Mouse (Mus musculus): ENCODE measurements around the gene Khdc4. TPM values are rescaled to one million over a fixed set of nuclear protein-coding genes. Genes with fewer than 3 reads are reported as not detected.

Khdc4 gene
- total and polyA plus RNA-seq, 3 experiments, result 47.4 to 71.0 TPM; not detected in 1

DNA sequence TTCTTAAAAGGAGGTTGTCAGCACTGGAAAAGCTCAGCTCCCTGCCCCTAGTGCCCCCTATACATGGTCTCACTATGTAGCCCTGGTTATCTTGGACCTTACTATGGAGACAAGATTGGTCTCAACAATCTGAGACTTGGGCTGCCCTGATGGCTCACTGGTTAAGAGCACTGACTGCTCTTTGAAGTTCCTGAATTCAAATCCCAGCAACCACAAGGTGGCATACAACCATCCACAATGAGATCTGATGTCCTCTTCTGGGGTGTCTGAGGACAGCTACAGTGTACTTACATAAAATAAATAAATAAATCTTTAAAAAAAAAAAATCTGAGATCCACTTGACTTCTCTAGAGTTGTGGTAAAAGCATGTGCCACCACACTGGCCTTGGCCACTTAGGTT, 9.9 kb downstream of the Khdc4 start:
- no peaks in the 10 kb centered on the region for H3K9me3 ChIP-seq (replicated peaks; ENCODE audit: insufficient read depth, low read length)
- no peak overlapping the region for H3K9ac ChIP-seq (ENCODE audit: control insufficient read depth, low read depth, low read length, poor library complexity, severe bottlenecking)
- H3K27ac ChIP-seq (ENCODE audit: control insufficient read depth, low read depth, low read length), result no peak overlapping the region
- H3K4me1 ChIP-seq (ENCODE audit: control insufficient read depth in 1 of 2, insufficient read depth in 2 of 2, low read length in 2 of 2), result no peaks in the 10 kb centered on the region
- no peak overlapping the region for H3K4me3 ChIP-seq (ENCODE audit: control insufficient read depth in 1 of 2, insufficient read depth in 1 of 2, low read depth in 2 of 2, low read length in 2 of 2)
- TF ChIP-seq CTCF (IDR thresholded peaks at IDR 0.05 in 2 of 3, conservative IDR thresholded peaks at IDR 0.05 in 1 of 3; ENCODE audit: control insufficient read depth in 1 of 3, insufficient read depth in 1 of 3, low read depth in 2 of 3, low read length in 3 of 3, poor library complexity in 1 of 3, severe bottlenecking in 1 of 3) (peak in 1 of 3 experiments; percentile 17; a peak in 1 of 6 replicates), SMC3 (IDR thresholded peaks at IDR 0.05; ENCODE audit: low read depth, low read length) (peak; percentile 18; the same call in 1 of the 2 replicates), ZC3H11A (IDR thresholded peaks at IDR 0.05; ENCODE audit: low read depth, low read length) (no peak), POLR2AphosphoS2 (IDR thresholded peaks at IDR 0.05; ENCODE audit: low read length) (no peak)
- H3K79me2 ChIP-seq (ENCODE audit: control insufficient read depth, insufficient read depth, low read length, poor library complexity), result peaks cover 1% of the 10 kb centered on the region; the same call in 1 of the 2 replicates
- no peak for DNase-seq (ENCODE audit: low read depth, low spot score)
- peaks cover 5 to 85% of the 10 kb centered on the region in 2 experiments for H3K36me3 ChIP-seq (ENCODE audit: control insufficient read depth in 1 of 2, insufficient read depth in 2 of 2, low read length in 2 of 2)
- no peaks in the 10 kb centered on the region for H3K27me3 ChIP-seq (ENCODE audit: control insufficient read depth in 1 of 2, insufficient read depth in 2 of 2, low read length in 2 of 2)

DNA sequence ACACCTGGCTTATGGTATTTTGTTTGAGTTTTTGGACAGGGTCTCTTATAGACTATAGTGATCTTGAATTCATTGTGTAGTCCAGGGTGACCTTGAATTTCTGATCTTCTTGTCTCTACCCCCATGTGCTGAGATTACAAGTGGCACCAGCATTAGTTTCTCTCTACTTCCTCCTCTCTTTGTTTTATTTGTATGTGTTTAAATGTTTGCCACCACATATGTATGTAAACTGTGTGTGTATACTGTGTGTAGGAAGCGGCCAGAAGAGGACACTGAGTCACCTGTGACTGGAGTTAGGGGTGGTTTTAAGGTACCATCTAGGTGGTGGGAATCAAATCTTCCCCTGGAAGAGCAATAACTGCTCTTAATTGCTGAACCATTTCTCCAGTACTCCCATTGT, 12.4 kb downstream of the Khdc4 start:
- H3K9ac ChIP-seq (ENCODE audit: control insufficient read depth, low read depth, low read length, poor library complexity, severe bottlenecking), result no peak overlapping the region
- TF ChIP-seq ETS1 (IDR thresholded peaks at IDR 0.05; ENCODE audit: low read depth, low read length) (no peak), CHD2 (IDR thresholded peaks at IDR 0.05; ENCODE audit: low read length) (no peak), MYC (IDR thresholded peaks at IDR 0.05; ENCODE audit: low read depth, low read length) (no peak), POLR2AphosphoS2 (IDR thresholded peaks at IDR 0.05; ENCODE audit: low read length) (no peak)
- peaks cover 0 to 82% of the 10 kb centered on the region in 2 experiments for H3K36me3 ChIP-seq (ENCODE audit: control insufficient read depth in 1 of 2, insufficient read depth in 2 of 2, low read length in 2 of 2)
- peaks cover 5% of the 10 kb centered on the region for H3K79me2 ChIP-seq (ENCODE audit: control insufficient read depth, insufficient read depth, low read length, poor library complexity)
- no peak for DNase-seq (ENCODE audit: low read depth, low spot score)
- H3K27ac ChIP-seq (ENCODE audit: control insufficient read depth, low read depth, low read length), result no peak overlapping the region
- no peak overlapping the region for H3K4me3 ChIP-seq (ENCODE audit: control insufficient read depth in 1 of 2, insufficient read depth in 1 of 2, low read depth in 2 of 2, low read length in 2 of 2)
- H3K4me1 ChIP-seq (ENCODE audit: control insufficient read depth in 1 of 2, insufficient read depth in 2 of 2, low read length in 2 of 2), result no peaks in the 10 kb centered on the region
- H3K9me3 ChIP-seq (replicated peaks; ENCODE audit: insufficient read depth, low read length), result no peaks in the 10 kb centered on the region
- no peaks in the 10 kb centered on the region for H3K27me3 ChIP-seq (ENCODE audit: control insufficient read depth in 1 of 2, insufficient read depth in 2 of 2, low read length in 2 of 2)

DNA sequence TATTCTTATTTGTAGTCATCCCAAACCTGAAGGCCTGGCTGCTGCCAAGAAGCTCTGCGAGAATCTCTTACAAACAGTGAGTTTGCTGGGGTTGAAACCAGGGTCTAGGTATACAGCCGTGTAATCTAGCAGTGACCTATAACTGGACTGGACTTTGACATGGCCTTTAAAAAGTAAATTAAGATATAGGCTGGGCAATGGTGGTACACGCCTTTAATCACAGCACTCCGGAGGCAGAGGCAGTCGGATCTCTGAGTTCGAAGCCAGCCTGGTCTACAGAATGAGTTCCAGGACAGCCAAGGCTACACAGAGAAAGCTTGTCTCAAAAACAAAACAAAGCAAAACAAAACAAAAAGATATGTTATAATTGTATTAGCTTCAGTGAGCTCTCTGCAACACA, 13.2 kb downstream of the Khdc4 start:
- H3K9me3 ChIP-seq (replicated peaks; ENCODE audit: insufficient read depth, low read length), result no peaks in the 10 kb centered on the region

DNA sequence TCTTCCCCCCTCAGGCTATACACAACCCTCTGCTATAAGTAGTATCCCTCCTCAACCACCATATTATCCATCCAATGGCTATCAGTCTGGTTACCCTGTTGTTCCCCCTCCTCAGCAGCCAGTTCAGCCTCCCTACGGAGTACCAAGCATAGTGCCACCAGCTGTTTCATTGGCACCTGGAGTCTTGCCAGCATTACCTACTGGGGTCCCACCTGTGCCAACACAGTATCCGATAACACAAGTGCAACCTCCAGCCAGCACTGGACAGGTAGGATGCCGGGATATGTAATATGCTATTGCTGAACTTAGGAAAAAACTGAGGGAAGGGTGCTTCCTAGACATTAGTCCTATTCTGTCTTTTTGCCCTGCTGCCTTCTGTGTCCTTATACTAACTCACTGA, 14.6 kb downstream of the Khdc4 start:
- Histone ChIP-seq H3K4me1 (ENCODE audit: control insufficient read depth in 1 of 2, insufficient read depth in 2 of 2, low read length in 2 of 2) (no peaks in the 10 kb centered on the region), H3K27me3 (ENCODE audit: control insufficient read depth in 1 of 2, insufficient read depth in 2 of 2, low read length in 2 of 2) (no peaks in the 10 kb centered on the region), H3K9ac (ENCODE audit: control insufficient read depth, low read depth, low read length, poor library complexity, severe bottlenecking) (no peak overlapping the region), H3K27ac (ENCODE audit: control insufficient read depth, low read depth, low read length) (no peak overlapping the region), H3K4me3 (ENCODE audit: control insufficient read depth in 1 of 2, insufficient read depth in 1 of 2, low read depth in 2 of 2, low read length in 2 of 2) (no peak overlapping the region), H3K79me2 (ENCODE audit: control insufficient read depth, insufficient read depth, low read length, poor library complexity) (peaks cover 5% of the 10 kb centered on the region), H3K9me3 (replicated peaks; ENCODE audit: insufficient read depth, low read length) (no peaks in the 10 kb centered on the region), H3K36me3 (ENCODE audit: control insufficient read depth in 1 of 2, insufficient read depth in 2 of 2, low read length in 2 of 2) (peaks cover 0 to 81% of the 10 kb centered on the region in 2 experiments)
- no peak for DNase-seq (ENCODE audit: low read depth, low spot score)
- TF ChIP-seq E2F4 (IDR thresholded peaks at IDR 0.05; ENCODE audit: borderline replicate concordance, low read depth, low read length) (no peak), ETS1 (IDR thresholded peaks at IDR 0.05; ENCODE audit: low read depth, low read length) (no peak), MYC (IDR thresholded peaks at IDR 0.05; ENCODE audit: low read depth, low read length) (no peak), POLR2A (IDR thresholded peaks at IDR 0.05; ENCODE audit: control insufficient read depth in 1 of 2, insufficient read depth in 1 of 2, low read depth in 1 of 2, low read length in 2 of 2, poor library complexity in 1 of 2) (no peak), NELFE (IDR thresholded peaks at IDR 0.05; ENCODE audit: low read depth, low read length) (no peak), GATA1 (IDR thresholded peaks at IDR 0.05; ENCODE audit: low read depth, low read length) (no peak), ZKSCAN1 (IDR thresholded peaks at IDR 0.05; ENCODE audit: low read depth, low read length) (no peak), SIN3A (IDR thresholded peaks at IDR 0.05; ENCODE audit: low read length) (no peak), RCOR1 (IDR thresholded peaks at IDR 0.05; ENCODE audit: low read depth, low read length) (no peak), KAT2A (conservative IDR thresholded peaks at IDR 0.05; ENCODE audit: low read depth, low read length) (no peak)

More for the DNA sequence above, 13.2 kb downstream of the Khdc4 start:
- Histone ChIP-seq H3K4me3 (ENCODE audit: control insufficient read depth in 1 of 2, insufficient read depth in 1 of 2, low read depth in 2 of 2, low read length in 2 of 2) (no peak overlapping the region), H3K4me1 (ENCODE audit: control insufficient read depth in 1 of 2, insufficient read depth in 2 of 2, low read length in 2 of 2) (no peaks in the 10 kb centered on the region), H3K79me2 (ENCODE audit: control insufficient read depth, insufficient read depth, low read length, poor library complexity) (peaks cover 5% of the 10 kb centered on the region), H3K27me3 (ENCODE audit: control insufficient read depth in 1 of 2, insufficient read depth in 2 of 2, low read length in 2 of 2) (no peaks in the 10 kb centered on the region), H3K27ac (ENCODE audit: control insufficient read depth, low read depth, low read length) (no peak overlapping the region), H3K36me3 (ENCODE audit: control insufficient read depth in 1 of 2, insufficient read depth in 2 of 2, low read length in 2 of 2) (peaks cover 0 to 82% of the 10 kb centered on the region in 2 experiments), H3K9ac (ENCODE audit: control insufficient read depth, low read depth, low read length, poor library complexity, severe bottlenecking) (no peak overlapping the region)
- no peak for DNase-seq (ENCODE audit: low read depth, low spot score)
- TF ChIP-seq BHLHE40 (IDR thresholded peaks at IDR 0.05; ENCODE audit: borderline replicate concordance, low read depth, low read length), result no peak
- TF ChIP-seq GATA1 (IDR thresholded peaks at IDR 0.05; ENCODE audit: low read depth, low read length), result no peak
- no peak for TF ChIP-seq EP300 (IDR thresholded peaks at IDR 0.05; ENCODE audit: low read depth in 1 of 2, low read length in 2 of 2)
- no peak for TF ChIP-seq MAFK (IDR thresholded peaks at IDR 0.05; ENCODE audit: borderline replicate concordance, low read depth, low read length)

All from MEL (cell line).